Mouse (Mus musculus) MEL (cell line): ENCODE results near the gene Tlx2.

Experiments used
- BHLHE40 ChIP-seq: IDR thresholded peaks from 2 replicates; pipeline ENCODE4 v1.6.1; 2012; ENCODE audit warnings: low read depth, mild to moderate bottlenecking, inconsistent platforms, low read length, improper control_type of control experiment, borderline replicate concordance
- CTCF ChIP-seq, 3 experiments: IDR thresholded peaks in 2 of 3; conservative IDR thresholded peaks in 1 of 3; 2 replicates each; pipeline ENCODE4 v1.5.1; 2011 to 2012; ENCODE audit warnings: low read length in 3 of 3, low read depth in 2 of 3, mild to moderate bottlenecking in 2 of 3, improper control_type of control experiment in 1 of 3, inconsistent platforms in 1 of 3, mixed read lengths in 1 of 3, moderate library complexity in 1 of 3; ENCODE audit not compliant: control insufficient read depth in 1 of 3, insufficient read depth in 1 of 3, poor library complexity in 1 of 3, severe bottlenecking in 1 of 3
- GABPA ChIP-seq: IDR thresholded peaks from 2 replicates; pipeline ENCODE4 v1.6.1; 2012; ENCODE audit warnings: low read depth, mild to moderate bottlenecking, inconsistent platforms, low read length, improper control_type of control experiment, moderate library complexity
- GATA1 ChIP-seq: IDR thresholded peaks from 2 replicates; pipeline ENCODE4 v1.6.1; 2011; ENCODE audit warnings: low read depth, low read length, improper control_type of control experiment
- MAX ChIP-seq: IDR thresholded peaks from 2 replicates; pipeline ENCODE4 v1.6.1; 2011; ENCODE audit warnings: low read length, improper control_type of control experiment
- POLR2A ChIP-seq, 2 experiments: IDR thresholded peaks; 2 replicates each; pipeline ENCODE4 v1.6.1; 2011 to 2012; ENCODE audit warnings: low read length in 2 of 2, mild to moderate bottlenecking in 2 of 2, control low read depth in 1 of 2, improper control_type of control experiment in 1 of 2, low read depth in 1 of 2, moderate library complexity in 1 of 2; ENCODE audit not compliant: control insufficient read depth in 1 of 2, insufficient read depth in 1 of 2, poor library complexity in 1 of 2
- USF2 ChIP-seq, 2 experiments: IDR thresholded peaks; 2 replicates each; pipeline ENCODE4 v1.6.1; 2011 to 2012; ENCODE audit warnings: improper control_type of control experiment in 2 of 2, low read length in 2 of 2, borderline replicate concordance in 1 of 2, inconsistent platforms in 1 of 2, low read depth in 1 of 2, mild to moderate bottlenecking in 1 of 2; ENCODE audit not compliant: insufficient read depth in 1 of 2
- ZC3H11A ChIP-seq: IDR thresholded peaks from 2 replicates; pipeline ENCODE4 v1.6.1; 2012; ENCODE audit warnings: low read depth, mild to moderate bottlenecking, inconsistent platforms, low read length, improper control_type of control experiment
- ZMIZ1 ChIP-seq: IDR thresholded peaks from 2 replicates; pipeline ENCODE4 v1.6.1; 2012; ENCODE audit warnings: low read depth, mild to moderate bottlenecking, inconsistent platforms, low read length, improper control_type of control experiment, moderate library complexity

- TF ChIP-seq MAX = no peak
- TF ChIP-seq CTCF (IDR thresholded peaks at IDR 0.05 in 2 of 3, conservative IDR thresholded peaks at IDR 0.05 in 1 of 3; ENCODE audit: control insufficient read depth in 1 of 3, insufficient read depth in 1 of 3, low read depth in 2 of 3, low read length in 3 of 3, poor library complexity in 1 of 3, severe bottlenecking in 1 of 3) = peak in 2 of 3 experiments; percentile 26 to 49; a peak in 5 of 6 replicates
- no peak for TF ChIP-seq GATA1
- TF ChIP-seq BHLHE40 = no peak
- TF ChIP-seq POLR2A (IDR thresholded peaks at IDR 0.05; ENCODE audit: control insufficient read depth in 1 of 2, insufficient read depth in 1 of 2, low read depth in 1 of 2, low read length in 2 of 2, poor library complexity in 1 of 2) = peak in 1 of 2 experiments; percentile 19; a peak in 2 of 4 replicates
- TF ChIP-seq ZC3H11A = no peak
- no peak for TF ChIP-seq ZMIZ1
- no peak for TF ChIP-seq USF2 (IDR thresholded peaks at IDR 0.05; ENCODE audit: borderline replicate concordance in 1 of 2, insufficient read depth in 1 of 2, low read depth in 1 of 2, low read length in 2 of 2)
- no peak for TF ChIP-seq GABPA
Measured at GRCm38 (mm10) chr6:83101688-83102556, 31.8 kb upstream of the Tlx2 start.
